Mouse (Mus musculus) kidney, embryonic 14.5 days (tissue): ENCODE data around the gene Clta. TPM values are rescaled to one million over a fixed set of nuclear protein-coding genes. Genes with fewer than 3 reads are reported as not detected.

ENCODE experiments used
- ATAC-seq: fragments of 200-750 bp; cut with Nextera tagmentation; 2 replicates; pipeline ENCODE4 v1.8.0; 2017; ENCODE audit warnings: moderate number of reproducible peaks, mild to moderate bottlenecking, moderate TSS enrichment, moderate library complexity; ENCODE audit not compliant: low FRiP score, low TSS enrichment
- H3K27ac ChIP-seq: fragments of 300-500 bp; sonication (generic); 2 replicates; pipeline ENCODE4 v1.5.1; 2014; ENCODE audit warnings: low read depth, mild to moderate bottlenecking, low read length, moderate library complexity, mixed read lengths
- H3K27me3 ChIP-seq: fragments of 300-500 bp; sonication (generic); 2 replicates; pipeline ENCODE4 v1.6.1; 2014; ENCODE audit warnings: mild to moderate bottlenecking, low read length; ENCODE audit not compliant: control insufficient read depth, insufficient read depth
- H3K36me3 ChIP-seq: fragments of 300-500 bp; sonication (generic); 2 replicates; pipeline ENCODE4 v1.6.1; 2014; ENCODE audit warnings: low read length, mixed read lengths; ENCODE audit not compliant: control insufficient read depth, insufficient read depth
- H3K4me1 ChIP-seq: fragments of 300-500 bp; sonication (generic); 2 replicates; pipeline ENCODE4 v1.6.1; 2014; ENCODE audit warnings: low read length, mixed read lengths; ENCODE audit not compliant: control insufficient read depth, insufficient read depth
- H3K4me2 ChIP-seq: fragments of 300-500 bp; sonication (generic); replicated peaks from 2 replicates; pipeline ENCODE4 v1.6.1; 2014; ENCODE audit warnings: low read depth, mild to moderate bottlenecking, low read length
- H3K4me3 ChIP-seq: fragments of 300-500 bp; sonication (generic); 2 replicates; pipeline ENCODE4 v1.5.1; 2014; ENCODE audit warnings: mild to moderate bottlenecking, low read length
- H3K9ac ChIP-seq: fragments of 300-500 bp; sonication (generic); 2 replicates; pipeline ENCODE4 v1.6.1; 2014; ENCODE audit warnings: low read depth, mild to moderate bottlenecking, low read length, moderate library complexity
- H3K9me3 ChIP-seq: fragments of 300-500 bp; sonication (generic); 2 replicates; pipeline ENCODE4 v1.6.1; 2016; ENCODE audit warnings: low read length; ENCODE audit not compliant: control insufficient read depth
- WGBS: fragments of 180-500 bp; shearing (Covaris S2); extraction: QIAGEN DNeasy Blood & Tissue Kit; methylation state at CpG from one replicate; pipeline ENCODE4 v1.1.7; 2014; 5-methylcytosine and 5-hydroxymethylcytosine counted together
- polyA plus RNA-seq: library from polyadenylated mRNA; unstranded; fragments of >200 nt; fragmentation: Nextera tagmentation; extraction: Ambion mirVana; gene quantifications from 2 replicates; pipeline ENCODE4 v1.2.1, GENCODE M21; 2014

Clta gene
- polyA plus RNA-seq, 1 experiment from 2014 or later = 242 TPM

DNA sequence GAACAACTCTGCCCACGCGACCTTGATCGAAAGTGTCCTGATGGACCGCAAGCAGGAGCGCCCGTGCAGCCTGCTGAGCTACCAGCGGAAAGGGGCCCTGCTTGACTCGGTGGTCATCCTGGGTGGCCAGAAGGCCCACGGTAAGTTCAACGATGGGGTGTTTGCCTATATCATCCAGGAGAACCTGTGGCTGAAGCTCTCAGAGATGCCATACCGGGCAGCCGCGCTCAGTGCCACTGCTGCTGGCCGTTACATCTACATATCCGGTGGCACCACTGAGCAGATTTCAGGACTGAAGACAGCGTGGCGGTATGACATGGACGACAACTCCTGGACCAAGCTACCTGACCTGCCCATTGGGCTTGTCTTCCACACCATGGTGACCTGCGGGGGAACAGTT lies 19.9 kb upstream of the Clta start:
- Histone ChIP-seq H3K4me2 (no peak overlapping the region), H3K4me3 (no peak overlapping the region), H3K36me3 (no peaks in the 10 kb centered on the region), H3K9me3 (no peaks in the 10 kb centered on the region), H3K9ac (no peak overlapping the region), H3K4me1 (peaks cover 2% of the 10 kb centered on the region; the same call in 1 of the 2 replicates), H3K27ac (no peak overlapping the region), H3K27me3 (no peaks in the 10 kb centered on the region)
- WGBS = 93% methylated on average over 19 of the region's 19 CpGs
- ATAC-seq = no peak

DNA sequence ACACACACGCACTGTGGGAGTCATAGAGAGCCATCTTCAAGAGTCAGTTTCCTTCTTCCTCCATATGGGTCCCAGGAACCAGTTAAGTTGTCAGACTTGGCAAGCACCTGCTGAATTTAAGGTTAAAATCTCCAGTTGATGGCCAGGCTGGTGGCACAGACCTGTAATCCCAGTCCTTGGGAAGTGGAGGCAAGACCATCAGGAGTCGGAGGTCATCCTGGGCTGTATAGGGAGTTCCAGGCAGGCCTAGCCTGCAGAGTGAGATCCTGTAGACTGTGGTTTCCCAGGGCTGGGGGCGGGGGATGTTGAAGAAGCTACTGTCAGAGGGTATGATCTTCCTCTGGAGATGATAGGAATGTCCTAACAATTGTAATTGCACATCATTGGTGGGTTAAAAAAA lies 15.3 kb upstream of the Clta start:
- no peaks in the 10 kb centered on the region for H3K4me1 ChIP-seq
- 75% methylated on average over 3 of the region's 3 CpGs for WGBS

DNA sequence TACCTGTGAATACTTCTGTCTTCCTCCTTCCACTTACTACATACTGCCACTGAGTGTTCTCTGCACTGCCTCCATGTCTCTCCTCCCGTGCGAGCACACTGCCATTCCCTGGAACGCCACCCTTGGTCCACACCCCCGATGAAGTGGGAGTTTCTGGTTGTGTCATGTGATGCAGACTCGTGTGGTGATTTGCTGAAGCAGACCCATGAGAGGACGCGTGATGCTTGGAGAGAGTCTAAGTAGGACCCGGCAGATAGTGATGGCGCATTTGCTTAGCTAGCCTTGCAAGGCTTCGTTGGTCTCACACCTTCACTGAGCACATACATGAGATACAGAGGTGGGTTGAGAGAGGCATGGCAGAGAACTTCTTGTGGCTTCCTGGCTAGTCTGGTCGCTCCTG lies 11.2 kb upstream of the Clta start:
- H3K27ac ChIP-seq = no peak overlapping the region
- ATAC-seq = no peak
- H3K9ac ChIP-seq = no peak overlapping the region
- 94% methylated on average over 11 of the region's 11 CpGs for WGBS
- H3K4me2 ChIP-seq = no peak overlapping the region
- H3K4me1 ChIP-seq = no peaks in the 10 kb centered on the region
- H3K36me3 ChIP-seq = no peaks in the 10 kb centered on the region
- H3K9me3 ChIP-seq = no peaks in the 10 kb centered on the region
- no peak overlapping the region for H3K4me3 ChIP-seq
- no peaks in the 10 kb centered on the region for H3K27me3 ChIP-seq

More for the DNA sequence above, 15.3 kb upstream of the Clta start:
- Histone ChIP-seq H3K27me3 (no peaks in the 10 kb centered on the region), H3K4me3 (no peak overlapping the region), H3K27ac (no peak overlapping the region), H3K9me3 (no peaks in the 10 kb centered on the region), H3K9ac (no peak overlapping the region), H3K4me2 (no peak overlapping the region), H3K36me3 (no peaks in the 10 kb centered on the region)
- no peak for ATAC-seq

DNA sequence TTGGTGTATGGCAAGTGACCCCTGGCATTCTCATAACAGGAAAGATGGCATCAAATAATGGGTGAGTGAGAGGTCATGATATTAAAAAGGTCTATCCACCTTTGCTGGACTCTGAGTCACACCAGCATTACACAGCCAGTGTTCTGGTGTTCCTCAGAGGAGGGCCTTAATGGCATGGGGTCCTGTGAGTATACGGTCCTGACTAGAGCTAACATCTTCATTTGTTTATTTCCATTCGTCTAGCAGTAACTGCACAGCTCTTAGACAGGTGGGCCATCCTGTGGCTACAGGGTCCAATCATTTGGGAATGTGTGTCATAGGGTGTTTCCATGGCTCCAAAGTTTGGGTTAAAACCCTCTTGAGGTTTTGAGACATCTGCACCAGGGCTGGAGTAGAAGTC lies 9.9 kb upstream of the Clta start:
- H3K4me3 ChIP-seq = no peak overlapping the region
- WGBS = 80% methylated on average over 2 of the region's 2 CpGs
- no peaks in the 10 kb centered on the region for H3K27me3 ChIP-seq
- H3K9ac ChIP-seq = no peak overlapping the region
- H3K4me2 ChIP-seq = no peak overlapping the region
- H3K36me3 ChIP-seq = no peaks in the 10 kb centered on the region
- no peak overlapping the region for H3K27ac ChIP-seq
- H3K4me1 ChIP-seq = no peaks in the 10 kb centered on the region
- no peaks in the 10 kb centered on the region; the same call in 1 of the 2 replicates for H3K9me3 ChIP-seq
- ATAC-seq = no peak

DNA sequence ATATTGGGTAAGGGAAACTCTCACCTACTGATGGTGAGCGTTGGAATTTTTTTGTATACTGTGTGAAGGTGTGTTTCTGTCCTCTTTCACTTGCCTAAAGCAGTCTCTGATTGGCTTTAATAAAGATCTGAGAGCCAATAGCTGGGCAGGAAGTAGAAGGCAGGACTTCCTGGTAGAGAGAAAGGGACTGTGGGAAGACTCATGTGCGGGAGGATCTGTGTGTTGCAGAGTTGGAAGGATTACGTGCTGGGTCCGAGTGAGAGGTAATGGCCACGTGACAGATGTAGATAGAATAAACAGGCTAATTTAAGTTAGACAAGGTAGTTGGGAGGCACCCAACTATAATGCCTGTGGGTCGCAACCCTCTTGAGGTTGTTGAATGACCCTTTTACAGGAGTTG lies 630 bp upstream of the Clta start:
- H3K27ac ChIP-seq = no peak overlapping the region
- H3K9ac ChIP-seq = no peak overlapping the region
- H3K4me1 ChIP-seq = no peaks in the 10 kb centered on the region
- H3K4me3 ChIP-seq = no peak overlapping the region
- no peaks in the 10 kb centered on the region for H3K36me3 ChIP-seq
- 84% methylated on average over 6 of the region's 6 CpGs for WGBS
- no peaks in the 10 kb centered on the region; the same call in 1 of the 2 replicates for H3K9me3 ChIP-seq
- no peaks in the 10 kb centered on the region for H3K27me3 ChIP-seq
- H3K4me2 ChIP-seq = no peak overlapping the region
- no peak for ATAC-seq

DNA sequence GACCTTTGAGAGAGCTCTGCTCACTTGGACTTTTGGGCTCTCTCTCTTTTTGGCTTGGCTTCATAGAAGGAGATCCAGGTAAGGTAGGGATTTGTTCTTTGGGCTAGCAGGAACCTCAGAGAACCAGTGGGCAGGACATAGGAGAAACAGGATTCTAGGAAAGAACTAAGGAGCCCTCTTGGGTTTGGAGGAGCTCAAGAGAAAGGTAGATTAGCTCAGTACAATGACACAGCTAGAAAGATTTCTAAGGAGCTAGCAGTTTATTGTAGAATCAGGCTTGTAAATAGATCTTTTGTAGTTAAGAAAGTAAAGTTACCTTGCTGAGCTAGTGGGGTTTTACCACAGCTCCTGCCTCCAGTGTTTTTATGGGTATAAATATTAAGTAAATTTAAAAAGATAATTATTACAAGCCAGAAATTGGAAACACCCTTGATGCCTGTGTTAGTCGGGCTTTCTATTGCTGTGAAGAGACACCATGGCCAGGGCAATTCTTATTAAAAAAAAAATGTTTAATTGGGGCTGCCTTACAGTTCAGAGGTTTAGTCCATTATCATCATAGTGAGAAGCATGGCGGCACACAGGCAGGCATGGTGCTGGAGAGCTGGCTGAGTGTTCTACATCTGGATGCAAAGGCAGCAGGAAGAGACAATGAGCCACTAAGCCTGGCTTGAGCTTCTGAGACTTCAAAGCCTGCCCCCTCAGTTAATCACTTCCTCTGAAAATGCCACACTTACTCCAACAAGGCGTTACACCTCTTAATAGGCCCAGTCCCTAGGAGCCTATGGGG lies 564 bp downstream of the Clta start:
- Histone ChIP-seq H3K9me3 (no peaks in the 10 kb centered on the region), H3K27me3 (no peaks in the 10 kb centered on the region), H3K36me3 (no peaks in the 10 kb centered on the region), H3K27ac (no peak overlapping the region), H3K4me2 (no peak overlapping the region), H3K9ac (no peak overlapping the region), H3K4me3 (no peak overlapping the region), H3K4me1 (no peaks in the 10 kb centered on the region)
- 67% methylated on average over 3 of the region's 3 CpGs for WGBS
- no peak for ATAC-seq

DNA sequence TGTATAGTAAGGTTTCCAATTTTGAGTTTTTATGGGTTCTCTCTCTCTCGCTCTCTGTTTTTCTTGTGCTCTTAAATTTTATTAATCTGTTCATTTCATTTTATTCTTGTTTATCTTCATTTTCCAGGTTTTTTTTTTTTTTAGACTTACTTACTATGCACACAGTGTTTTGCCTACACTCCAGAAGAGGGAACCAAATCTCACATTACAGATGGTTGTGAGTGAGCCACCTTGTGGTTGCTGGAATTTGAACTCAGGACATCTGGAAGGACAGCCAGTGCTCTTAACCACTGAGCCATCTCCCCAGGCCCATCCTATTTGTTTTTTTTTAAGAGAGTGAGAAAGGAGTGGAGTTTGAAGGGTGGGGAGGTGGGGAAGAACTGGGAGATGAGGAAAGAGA lies 5.9 kb downstream of the Clta start:
- no peak for ATAC-seq
- H3K4me2 ChIP-seq = no peak overlapping the region
- no peaks in the 10 kb centered on the region for H3K27me3 ChIP-seq
- H3K4me1 ChIP-seq = peaks cover 12% of the 10 kb centered on the region
- H3K4me3 ChIP-seq = no peak overlapping the region
- no peaks in the 10 kb centered on the region; the same call in 1 of the 2 replicates for H3K36me3 ChIP-seq
- H3K9me3 ChIP-seq = no peaks in the 10 kb centered on the region
- WGBS = 97% methylated on average over 1 of the region's 1 CpGs
- no peak overlapping the region for H3K27ac ChIP-seq
- H3K9ac ChIP-seq = no peak overlapping the region

DNA sequence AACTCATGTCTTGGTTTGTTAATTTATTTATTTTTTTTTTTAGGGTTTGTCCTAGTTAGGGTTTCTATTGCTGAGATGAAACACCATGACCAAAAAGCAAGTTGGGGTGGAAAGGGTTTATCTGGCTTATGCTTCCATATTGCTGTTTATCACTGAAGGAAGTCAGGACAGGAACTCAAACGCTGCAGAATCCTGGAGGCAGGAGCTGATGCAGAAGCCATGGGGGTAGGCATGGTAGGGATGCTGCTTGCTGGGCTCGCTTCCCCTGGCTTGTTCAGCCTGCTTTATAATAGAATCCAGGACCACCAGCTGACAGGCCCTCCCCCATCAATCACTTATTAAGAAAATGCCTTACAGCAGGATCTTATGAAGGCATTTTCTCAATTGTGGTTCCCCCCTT lies 6.6 kb downstream of the Clta start:
- no peak for ATAC-seq
- H3K9ac ChIP-seq = no peak overlapping the region; the same call in 1 of the 2 replicates
- H3K27me3 ChIP-seq = no peaks in the 10 kb centered on the region
- no peaks in the 10 kb centered on the region; the same call in 1 of the 2 replicates for H3K36me3 ChIP-seq
- H3K4me1 ChIP-seq = peaks cover 12% of the 10 kb centered on the region
- no peak overlapping the region for H3K4me3 ChIP-seq
- no peaks in the 10 kb centered on the region for H3K9me3 ChIP-seq
- 50% methylated on average over 2 of the region's 2 CpGs for WGBS
- no peak overlapping the region for H3K27ac ChIP-seq
- H3K4me2 ChIP-seq = no peak overlapping the region

DNA sequence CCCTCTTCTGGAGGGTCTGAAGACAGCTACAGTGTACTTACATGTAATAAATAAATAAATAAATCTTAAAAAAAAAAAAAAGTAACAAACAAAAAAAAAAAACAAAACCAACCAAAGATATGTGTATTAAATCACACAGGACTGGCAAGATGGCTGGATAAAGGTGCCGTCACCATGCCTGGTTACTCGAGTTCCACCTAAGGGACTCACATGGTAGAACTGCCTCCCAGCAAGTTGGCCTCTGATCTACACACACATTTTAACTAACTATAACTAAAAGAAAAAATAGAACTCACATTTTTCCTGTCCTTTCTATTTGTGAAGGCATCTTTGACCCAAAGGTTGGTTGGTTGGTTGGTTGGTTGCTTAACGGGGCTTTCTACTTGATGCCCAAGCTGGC lies 7.5 kb downstream of the Clta start:
- no peaks in the 10 kb centered on the region for H3K27me3 ChIP-seq
- WGBS = 81% methylated on average over 3 of the region's 3 CpGs
- no peaks in the 10 kb centered on the region; the same call in 1 of the 2 replicates for H3K36me3 ChIP-seq
- no peak for ATAC-seq
- H3K4me1 ChIP-seq = peaks cover 12% of the 10 kb centered on the region
- peak overlapping the region; percentile 98 for H3K4me3 ChIP-seq
- peak overlapping the region; percentile 44 for H3K4me2 ChIP-seq
- H3K27ac ChIP-seq = 0 out of 2 replicates have a peak overlapping the region, but pooled peaks have one; percentile 47
- no peaks in the 10 kb centered on the region for H3K9me3 ChIP-seq
- peak overlapping the region; percentile 59; the same call in 1 of the 2 replicates for H3K9ac ChIP-seq
